Mouse (Mus musculus) left cerebral cortex, postnatal 14 days (tissue): Measurements from ENCODE around the gene Cd44. TPM values are rescaled to one million over a fixed set of nuclear protein-coding genes. Genes with fewer than 3 reads are reported as not detected.

Experiments
- DNase-seq, 2 experiments: peaks; one replicate each; pipeline ENCODE4 v3.0.0; 2021 to 2022; ENCODE audit warnings: low spot score in 2 of 2, mixed read lengths in 1 of 2
- intact Hi-C: fragments of 180-260 bp; cut with DNase I; formaldehyde crosslinking; loops from one replicate; pipeline ENCODE4 v1.15.1; 2025
- total RNA-seq, 2 experiments: library from RNA; stranded (reverse); gene quantifications; 2 replicates each; pipeline ENCODE4 v1.2.3; 2021

Gene Cd44
- total RNA-seq, 2 experiments from 2014 or later = 7.0 to 8.4 TPM

- intact Hi-C loops = no loop called here
- DNase-seq = no peak
Measured at GRCm38 (mm10) chr2:102785696-102786095, 115.8 kb downstream of the Cd44 start.

DNA sequence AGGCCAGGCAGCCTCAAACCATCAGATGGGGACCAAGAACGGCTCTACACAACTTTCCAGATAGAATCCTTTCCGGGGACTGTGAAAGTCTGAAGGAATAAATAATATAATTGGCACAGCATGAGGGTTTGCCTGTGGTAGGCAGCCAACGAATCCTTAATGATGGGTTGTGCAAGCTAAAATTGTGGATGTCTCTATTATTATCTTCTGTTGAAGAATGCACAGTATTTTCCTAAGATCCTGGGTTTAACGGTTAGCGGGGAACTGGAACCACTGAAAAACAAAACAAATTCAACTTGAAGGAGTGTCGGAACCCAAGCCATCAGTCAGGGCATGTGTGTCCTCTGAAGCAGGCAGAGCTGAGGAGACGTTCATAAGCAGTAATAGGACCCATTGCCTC lies 118.7 kb downstream of the Cd44 start:
- no peak for DNase-seq
- intact Hi-C loops = no loop called here

GRCm38 (mm10) chr2:102778208-102778607 lies 123.3 kb downstream of the Cd44 start:
- no peak for DNase-seq
- intact Hi-C loops = no loop called here

- DNase-seq = no peak
- intact Hi-C loops = no loop called here
Measured at GRCm38 (mm10) chr2:102775561-102775960, 125.9 kb downstream of the Cd44 start.

DNA sequence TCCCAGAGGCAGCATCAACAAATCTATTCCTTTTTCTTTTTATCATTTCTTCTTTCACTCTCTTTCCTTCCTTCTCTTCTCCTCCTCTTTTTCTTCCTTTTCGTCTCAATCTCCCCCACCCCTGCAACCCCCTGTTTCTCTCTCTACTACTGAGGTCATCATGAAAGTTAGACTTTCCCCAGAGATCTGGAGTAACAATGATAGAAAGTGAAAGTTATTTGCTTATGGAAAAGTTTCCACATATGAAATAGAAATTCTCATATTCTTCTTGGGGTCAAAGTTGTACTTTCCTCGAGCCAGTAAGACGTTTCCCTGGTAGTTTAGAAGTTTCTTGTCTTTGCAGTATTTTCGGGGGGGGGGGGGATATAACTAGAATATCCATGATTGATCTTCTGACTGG lies 126.8 kb downstream of the Cd44 start:
- no peak for DNase-seq
- intact Hi-C loops = no loop called here

- DNase-seq = no peak
- intact Hi-C loops = no loop called here
Measured at GRCm38 (mm10) chr2:102772276-102772675, 129.2 kb downstream of the Cd44 start.

- intact Hi-C loops = no loop called here
- no peak for DNase-seq
Measured at GRCm38 (mm10) chr2:102771304-102771703, 130.2 kb downstream of the Cd44 start.

- no peak for DNase-seq
- intact Hi-C loops = no loop called here
Measured at GRCm38 (mm10) chr2:102768267-102768666, 133.2 kb downstream of the Cd44 start.

- intact Hi-C loops = no loop called here
- no peak for DNase-seq
Measured at GRCm38 (mm10) chr2:102764602-102765374, 136.7 kb downstream of the Cd44 start.

- intact Hi-C loops = no loop called here
Measured at GRCm38 (mm10) chr2:102763991-102764390, 137.5 kb downstream of the Cd44 start.

DNA sequence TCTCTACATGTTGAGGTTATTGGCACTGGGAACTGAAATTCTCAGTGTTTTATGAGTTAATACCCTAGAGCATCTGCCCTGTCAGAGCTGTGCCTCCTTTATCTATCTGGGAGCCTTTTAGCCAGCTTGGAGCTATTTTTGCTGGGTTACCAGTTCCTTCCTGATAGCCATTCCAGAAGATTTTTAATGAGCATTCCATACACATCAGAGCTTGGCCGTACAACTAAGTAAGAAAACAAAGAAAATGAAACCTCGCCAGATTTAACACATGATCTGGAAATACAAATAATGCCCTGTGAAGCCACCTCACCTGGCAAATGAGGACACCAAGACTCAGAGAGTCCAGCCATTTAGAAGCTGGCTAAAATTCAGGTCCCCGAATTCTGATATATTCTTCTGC lies 138.3 kb downstream of the Cd44 start:
- intact Hi-C loops = no loop called here
- DNase-seq = no peak

More at GRCm38 (mm10) chr2:102763991-102764390, 137.5 kb downstream of the Cd44 start:
- DNase-seq = no peak

Other genes with a start within 250 kb of the Cd44 start
- gene Slc1a2, start 243.0 kb downstream of the Cd44 start, total RNA-seq = 1,000 to 10,000 TPM; 2,125 to 2,199 TPM
- 10 to 100 TPM; 72.6 to 75.9 TPM for gene Pdhx, start 171.8 kb upstream of the Cd44 start, total RNA-seq
- 10 to 100 TPM; 21.6 to 30.9 TPM for gene Apip, start 172.0 kb upstream of the Cd44 start, total RNA-seq